Mouse (Mus musculus) spleen, postnatal 0 days (tissue): ENCODE measurements around the gene Prnp. TPM values are rescaled to one million over a fixed set of nuclear protein-coding genes. Genes with fewer than 3 reads are reported as not detected.

Experiments
- polyA plus RNA-seq: library from polyadenylated mRNA; unstranded; fragments of >200 nt; fragmentation: Nextera tagmentation; extraction: Ambion mirVana; gene quantifications from 2 replicates; pipeline ENCODE4 v1.2.1, GENCODE M21; 2015

The Prnp gene
- 54.0 and 55.1 TPM in 2 replicates for polyA plus RNA-seq

GRCm38 (mm10) chr2:131909683-131910572, at the start of gene Prnp, which contains the start of gene Prn:
Gene Prnp, plus strand, starts transcription at chr2:131909928.
Gene Prn, plus strand, starts transcription at chr2:131909957.

GRCm38 (mm10) chr2:131950598-131951095, 40.9 kb downstream of the Prnp start, which contains the start of gene Prnd:
Gene Prnd, plus strand, starts transcription at chr2:131950861.

Other genes with a start within 250 kb of the Prnp start
- not detected in 2 replicates for gene Erv3, start 50.2 kb upstream of the Prnp start, polyA plus RNA-seq
- gene Prn, start within 50 bp of the Prnp start, polyA plus RNA-seq = not detected in 2 replicates
- gene Prnd, start 40.9 kb downstream of the Prnp start, polyA plus RNA-seq = 12.1 and 14.0 TPM in 2 replicates
- gene Rassf2, start 120.3 kb downstream of the Prnp start, polyA plus RNA-seq = 5.9 and 7.7 TPM in 2 replicates
- gene Slc23a2, start 235.2 kb downstream of the Prnp start, polyA plus RNA-seq = 3.9 and 5.6 TPM in 2 replicates